Mouse (Mus musculus) liver, postnatal 0 days (tissue): Measurements from ENCODE around the gene Dgcr2.

Experiments used
- CTCF ChIP-seq: sonication (generic); IDR thresholded peaks from 2 replicates; pipeline ENCODE4 v1.5.1; 2016; ENCODE audit warnings: antibody characterized with exemption, low read depth
- EP300 ChIP-seq: IDR thresholded peaks from 2 replicates; pipeline ENCODE4 v1.6.1; 2016; ENCODE audit warnings: antibody characterized with exemption, low read depth, mild to moderate bottlenecking

DNA sequence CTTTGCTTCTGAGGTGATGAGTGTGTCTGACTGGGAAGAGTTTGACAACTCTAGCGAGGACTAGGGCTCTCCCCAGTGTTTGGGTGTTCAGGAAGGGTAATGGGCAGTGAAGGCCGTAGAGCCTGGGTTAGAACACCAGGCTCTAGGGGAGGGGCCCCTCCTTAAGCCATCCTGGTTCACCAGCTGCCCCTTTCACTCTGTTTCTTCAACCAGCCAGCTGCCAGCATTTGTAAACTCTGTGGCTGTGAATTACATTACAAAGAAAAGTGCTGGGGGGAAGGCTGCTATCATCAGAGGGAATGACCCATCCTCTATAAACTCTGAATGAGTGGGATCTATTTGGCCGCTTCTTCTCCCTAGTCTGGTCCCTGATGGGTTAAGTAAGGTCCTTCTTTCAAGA lies 105.6 kb downstream of the Dgcr2 start:
- TF ChIP-seq CTCF (no peak), EP300 (no peak)
